Mouse (Mus musculus) lung, postnatal 0 days (tissue): ENCODE results near the gene Spi1. TPM values are rescaled to one million over a fixed set of nuclear protein-coding genes. Genes with fewer than 3 reads are reported as not detected.

Source experiments
- ATAC-seq: fragments of 200-750 bp; cut with Nextera tagmentation; 2 replicates; pipeline ENCODE4 v1.8.0; 2017; ENCODE audit warnings: moderate library complexity
- DNase-seq: peaks from one replicate; pipeline ENCODE4 v3.0.0-alpha.2; 2016; ENCODE audit warnings: low spot score
- H3K27ac ChIP-seq: fragments of 300-500 bp; sonication (generic); 2 replicates; pipeline ENCODE4 v1.5.1; 2014; ENCODE audit warnings: antibody characterized with exemption, mild to moderate bottlenecking, low read length, mixed read lengths
- H3K27me3 ChIP-seq: fragments of 300-500 bp; sonication (generic); replicated peaks from 2 replicates; pipeline ENCODE4 v1.6.1; 2014; ENCODE audit warnings: low read length, mixed read lengths; ENCODE audit not compliant: insufficient read depth
- H3K36me3 ChIP-seq: fragments of 300-500 bp; sonication (generic); 2 replicates; pipeline ENCODE4 v1.6.1; 2014; ENCODE audit warnings: low read length, mixed read lengths; ENCODE audit not compliant: insufficient read depth
- H3K4me1 ChIP-seq: fragments of 300-500 bp; sonication (generic); 2 replicates; pipeline ENCODE4 v1.6.1; 2014; ENCODE audit warnings: antibody characterized with exemption, low read depth, low read length, mixed read lengths; ENCODE audit not compliant: insufficient read depth
- H3K4me2 ChIP-seq: fragments of 300-500 bp; sonication (generic); replicated peaks from 2 replicates; pipeline ENCODE4 v1.6.1; 2014; ENCODE audit warnings: low read depth, mild to moderate bottlenecking, low read length, moderate library complexity, mixed read lengths
- H3K4me3 ChIP-seq: fragments of 300-500 bp; sonication (generic); 2 replicates; pipeline ENCODE4 v1.5.1; 2014; ENCODE audit warnings: low read depth, low read length
- H3K9ac ChIP-seq: fragments of 300-500 bp; sonication (generic); replicated peaks from 2 replicates; pipeline ENCODE4 v1.6.1; 2014; ENCODE audit warnings: low read depth, mild to moderate bottlenecking
- H3K9me3 ChIP-seq: fragments of 300-500 bp; sonication (generic); 2 replicates; pipeline ENCODE4 v1.6.1; 2016; ENCODE audit warnings: low read length, mixed read lengths
- CTCF ChIP-seq: IDR thresholded peaks from 2 replicates; pipeline ENCODE4 v1.5.1; 2016; ENCODE audit warnings: antibody characterized with exemption, mild to moderate bottlenecking
- EP300 ChIP-seq: IDR thresholded peaks from 2 replicates; pipeline ENCODE4 v1.6.1; 2016; ENCODE audit warnings: antibody characterized with exemption, mild to moderate bottlenecking, control low read depth
- WGBS: fragments of 180-500 bp; shearing (Covaris S2); extraction: QIAGEN DNeasy Blood & Tissue Kit; methylation state at CpG from one replicate; pipeline ENCODE4 v1.1.7; 2014; 5-methylcytosine and 5-hydroxymethylcytosine counted together
- polyA plus RNA-seq: library from polyadenylated mRNA; unstranded; fragments of >200 nt; fragmentation: Nextera tagmentation; extraction: Ambion mirVana; gene quantifications from 2 replicates; pipeline ENCODE4 v1.2.1, GENCODE M21; 2015

Spi1 gene
- polyA plus RNA-seq, 1 experiment from 2014 or later: 24.2 TPM

GRCm38 (mm10) chr2:91137481-91137880 is 55.3 kb downstream of the Spi1 start:
- H3K9ac ChIP-seq: no peak overlapping the region
- DNase-seq (no peak), ATAC-seq (no peak)
- no peaks in the 10 kb centered on the region for H3K4me1 ChIP-seq
- H3K4me2 ChIP-seq: no peak overlapping the region
- TF ChIP-seq CTCF: no peak
- TF ChIP-seq EP300: no peak
- H3K4me3 ChIP-seq: no peak overlapping the region
- 54% methylated on average over 6 of the region's 6 CpGs for WGBS
- no peaks in the 10 kb centered on the region for H3K9me3 ChIP-seq
- H3K27ac ChIP-seq: no peak overlapping the region
- no peaks in the 10 kb centered on the region for H3K27me3 ChIP-seq
- H3K36me3 ChIP-seq: 0 out of 2 replicates have a peak, but pooled peaks cover 9% of the 10 kb centered on the region

- H3K4me3 ChIP-seq: no peak overlapping the region
- no peak for TF ChIP-seq EP300
- no peak for TF ChIP-seq CTCF
- H3K27me3 ChIP-seq: no peaks in the 10 kb centered on the region
- no peaks in the 10 kb centered on the region for H3K4me1 ChIP-seq
- H3K27ac ChIP-seq: no peak overlapping the region
- WGBS: 74% methylated on average over 5 of the region's 5 CpGs
- H3K9ac ChIP-seq: no peak overlapping the region
- H3K9me3 ChIP-seq: no peaks in the 10 kb centered on the region
- DNase-seq (no peak), ATAC-seq (no peak)
- H3K36me3 ChIP-seq: peaks cover 13% of the 10 kb centered on the region; the same call in 1 of the 2 replicates
- no peak overlapping the region for H3K4me2 ChIP-seq
Measured at GRCm38 (mm10) chr2:91139311-91139710, 57.1 kb downstream of the Spi1 start.

GRCm38 (mm10) chr2:91139764-91140163 is 57.6 kb downstream of the Spi1 start:
- H3K36me3 ChIP-seq: peaks cover 13% of the 10 kb centered on the region; the same call in 1 of the 2 replicates
- TF ChIP-seq CTCF: no peak
- no peak for TF ChIP-seq EP300
- H3K27ac ChIP-seq: no peak overlapping the region

GRCm38 (mm10) chr2:91142920-91143319 is 60.7 kb downstream of the Spi1 start:
- DNase-seq: peak; percentile 12

More at GRCm38 (mm10) chr2:91139764-91140163, 57.6 kb downstream of the Spi1 start:
- Histone ChIP-seq H3K9me3 (no peaks in the 10 kb centered on the region), H3K4me2 (no peak overlapping the region), H3K4me1 (no peaks in the 10 kb centered on the region), H3K9ac (no peak overlapping the region), H3K27me3 (no peaks in the 10 kb centered on the region), H3K4me3 (no peak overlapping the region)
- DNase-seq (no peak), ATAC-seq (no peak)
- WGBS: 80% methylated on average over 8 of the region's 8 CpGs

GRCm38 (mm10) chr2:91143401-91143800 is 61.2 kb downstream of the Spi1 start:
- no peak for DNase-seq
- ATAC-seq: no peak
- Histone ChIP-seq H3K27me3 (no peaks in the 10 kb centered on the region), H3K4me1 (no peaks in the 10 kb centered on the region), H3K4me3 (no peak overlapping the region), H3K9me3 (no peaks in the 10 kb centered on the region), H3K9ac (no peak overlapping the region), H3K27ac (no peak overlapping the region), H3K4me2 (no peak overlapping the region), H3K36me3 (peaks cover 15% of the 10 kb centered on the region; the same call in 1 of the 2 replicates)
- no peak for TF ChIP-seq EP300
- TF ChIP-seq CTCF: no peak
- 98% methylated on average over 11 of the region's 11 CpGs for WGBS

More at GRCm38 (mm10) chr2:91142920-91143319, 60.7 kb downstream of the Spi1 start:
- Histone ChIP-seq H3K9ac (no peak overlapping the region), H3K36me3 (peaks cover 19% of the 10 kb centered on the region; the same call in 1 of the 2 replicates), H3K4me2 (no peak overlapping the region), H3K4me3 (no peak overlapping the region), H3K27me3 (no peaks in the 10 kb centered on the region), H3K27ac (no peak overlapping the region), H3K4me1 (no peaks in the 10 kb centered on the region), H3K9me3 (no peaks in the 10 kb centered on the region)
- TF ChIP-seq EP300 (no peak), CTCF (no peak)
- ATAC-seq: no peak
- WGBS: 80% methylated on average over 6 of the region's 6 CpGs

- Histone ChIP-seq H3K9ac (no peak overlapping the region), H3K27me3 (no peaks in the 10 kb centered on the region), H3K36me3 (peaks cover 15% of the 10 kb centered on the region; the same call in 1 of the 2 replicates), H3K4me2 (no peak overlapping the region), H3K4me3 (no peak overlapping the region), H3K4me1 (no peaks in the 10 kb centered on the region), H3K27ac (no peak overlapping the region), H3K9me3 (no peaks in the 10 kb centered on the region)
- TF ChIP-seq CTCF (no peak), EP300 (no peak)
- DNase-seq: no peak
- no peak for ATAC-seq
Measured at GRCm38 (mm10) chr2:91148101-91148500, 65.9 kb downstream of the Spi1 start.

GRCm38 (mm10) chr2:91151331-91151730 is 69.1 kb downstream of the Spi1 start:
- TF ChIP-seq CTCF: no peak
- no peak for TF ChIP-seq EP300
- no peak overlapping the region for H3K4me2 ChIP-seq
- no peak overlapping the region for H3K4me3 ChIP-seq
- H3K9me3 ChIP-seq: no peaks in the 10 kb centered on the region
- ATAC-seq: no peak
- no peaks in the 10 kb centered on the region for H3K4me1 ChIP-seq
- peaks cover 25% of the 10 kb centered on the region for H3K36me3 ChIP-seq
- no peak overlapping the region for H3K9ac ChIP-seq
- no peaks in the 10 kb centered on the region for H3K27me3 ChIP-seq
- DNase-seq: no peak
- no peak overlapping the region for H3K27ac ChIP-seq
- WGBS: 82% methylated on average over 1 of the region's 1 CpGs
